Mouse (Mus musculus): ENCODE results near the gene Itpr2.

GRCm38 (mm10) chr6:146424326-146424725 lies 77.7 kb downstream of the Itpr2 start:
- TF ChIP-seq POLR2A (IDR thresholded peaks at IDR 0.05; ENCODE audit: borderline replicate concordance, control insufficient read depth, low read depth, low read length) = no peak
- TF ChIP-seq CTCF (IDR thresholded peaks at IDR 0.05; ENCODE audit: control insufficient read depth, insufficient read depth, low read length) = no peak

Data from bone marrow, adult 2 months (tissue).